Mouse (Mus musculus): Measurements from ENCODE around the gene March7.

DNA sequence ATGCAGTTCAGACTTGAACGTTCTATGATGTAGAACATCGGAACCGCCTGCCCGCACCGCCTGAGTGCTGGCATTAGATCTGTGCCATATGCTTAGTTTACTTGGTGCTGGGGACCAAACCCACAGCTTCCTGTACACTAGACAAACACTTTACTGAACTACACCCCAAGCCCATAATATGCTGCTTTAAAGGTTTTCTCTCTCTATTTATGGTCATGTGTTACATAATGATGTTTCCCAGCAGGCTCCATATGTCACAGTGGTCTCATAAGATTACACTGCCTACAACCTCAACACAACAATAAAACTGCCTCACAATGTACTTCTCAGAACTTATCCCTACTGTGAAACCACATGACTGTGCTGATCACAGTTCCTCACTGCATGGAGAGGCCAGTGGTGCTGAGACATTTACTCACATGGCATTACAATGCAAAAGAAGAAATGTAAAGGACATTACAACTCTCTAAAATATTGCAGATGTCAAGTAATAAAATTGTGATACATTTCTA lies 9.6 kb upstream of the March7 start:
- TF ChIP-seq CTCF (IDR thresholded peaks at IDR 0.05; ENCODE audit: low read depth) (no peak), EP300 (IDR thresholded peaks at IDR 0.05; ENCODE audit: low read depth) (no peak)
